Mouse (Mus musculus) ES-Bruce4 (cell line): Measurements from ENCODE around the gene Pygo1.

ENCODE experiments used
- CTCF ChIP-seq: IDR thresholded peaks from one replicate; pipeline ENCODE4 v1.8.1; 2011; ENCODE audit warnings: low read depth, low read length
- EP300 ChIP-seq: IDR thresholded peaks from 2 replicates; pipeline ENCODE4 v1.6.1; 2011; ENCODE audit warnings: low read depth, low read length; ENCODE audit not compliant: insufficient read depth
- POLR2A ChIP-seq: IDR thresholded peaks from one replicate; pipeline ENCODE4 v1.8.1; 2011; ENCODE audit warnings: low read length; ENCODE audit not compliant: insufficient read depth

DNA sequence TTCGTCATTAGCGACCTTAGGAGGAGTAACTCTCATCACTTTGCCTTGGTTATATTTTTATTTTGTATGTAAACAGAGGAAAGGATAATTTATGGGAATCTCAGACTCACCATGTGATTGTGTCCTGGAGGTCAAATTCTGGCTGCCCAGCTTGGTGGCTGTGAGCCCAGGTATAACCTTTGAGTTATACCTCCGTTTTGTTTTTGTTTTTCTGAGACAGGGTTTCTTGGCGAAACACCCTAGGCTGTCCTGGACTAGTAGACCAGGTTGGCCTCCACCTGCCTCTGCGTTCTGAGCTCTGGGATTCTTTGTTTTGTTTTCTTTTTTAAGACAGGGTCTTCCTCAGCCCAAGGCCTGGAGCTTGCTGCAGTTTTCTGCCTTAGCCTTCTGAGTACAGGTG is 63.3 kb downstream of the Pygo1 start:
- TF ChIP-seq CTCF (no peak), POLR2A (no peak), EP300 (no peak)
